Mouse (Mus musculus) layer of hippocampus, adult 2 months (tissue): ENCODE results near the gene Mrps18a. TPM values are rescaled to one million over a fixed set of nuclear protein-coding genes. Genes with fewer than 3 reads are reported as not detected.

Source experiments
- DNase-seq, 2 experiments: peaks; one replicate each; pipeline ENCODE4 v3.0.0; 2022; ENCODE audit warnings: low spot score in 2 of 2
- H3K27ac ChIP-seq: fragments of 200-600 bp; 2 replicates; pipeline ENCODE4 v1.8.1; 2022
- H3K4me3 ChIP-seq: fragments of 200-600 bp; 2 replicates; pipeline ENCODE4 v1.8.1; 2022; ENCODE audit warnings: mild to moderate bottlenecking
- CTCF ChIP-seq: fragments of 200-600 bp; conservative IDR thresholded peaks from 2 replicates; pipeline ENCODE4 v1.8.1; 2022; ENCODE audit warnings: antibody characterized with exemption, mild to moderate bottlenecking, moderate library complexity
- total RNA-seq, 2 experiments: library from RNA; stranded (reverse); gene quantifications; 2 replicates each; pipeline ENCODE4 v1.2.3; 2021

The Mrps18a gene
- total RNA-seq, 2 experiments from 2014 or later = 81.1 to 82.5 TPM

- Histone ChIP-seq H3K27ac (no peak overlapping the region), H3K4me3 (no peak overlapping the region)
- peak; percentile 89 for TF ChIP-seq CTCF
- peak in 1 of 2 experiments; percentile 79 for DNase-seq
Measured at GRCm38 (mm10) chr17:46132058-46132718, 21.4 kb downstream of the Mrps18a start.

- Histone ChIP-seq H3K27ac (no peak overlapping the region), H3K4me3 (no peak overlapping the region)
- DNase-seq = no peak
- TF ChIP-seq CTCF = no peak
Measured at GRCm38 (mm10) chr17:46132862-46133261, 22.1 kb downstream of the Mrps18a start.

GRCm38 (mm10) chr17:46138563-46139236 is 27.9 kb downstream of the Mrps18a start:
- Histone ChIP-seq H3K4me3 (no peak overlapping the region), H3K27ac (no peak overlapping the region)
- TF ChIP-seq CTCF = no peak
- no peak for DNase-seq

GRCm38 (mm10) chr17:46139872-46140271 is 29.1 kb downstream of the Mrps18a start:
- no peak for DNase-seq
- no peak for TF ChIP-seq CTCF
- Histone ChIP-seq H3K4me3 (no peak overlapping the region), H3K27ac (no peak overlapping the region)

- H3K27ac ChIP-seq = peak within 1 kb of the TSS; percentile 73
- 0 out of 2 replicates have a peak, but pooled peaks have one; percentile 10 for TF ChIP-seq CTCF
- peak; percentile 84 to 91 for DNase-seq
- H3K4me3 ChIP-seq = peak within 1 kb of the TSS; percentile 87
Measured at GRCm38 (mm10) chr17:46143578-46144423, 33.0 kb downstream of the Mrps18a start, which contains the start of gene Rsph9. Gene Rsph9 (minus strand): TSS chr17:46144216.

- DNase-seq = peak; percentile 86 to 90
- Histone ChIP-seq H3K4me3 (peak within 1 kb of the TSS; percentile 74), H3K27ac (peak within 1 kb of the TSS; percentile 86)
- no peak for TF ChIP-seq CTCF
Measured at GRCm38 (mm10) chr17:46152847-46153782, 42.3 kb downstream of the Mrps18a start, which contains the start of gene Mad2l1bp. Gene Mad2l1bp (minus strand): TSS chr17:46153553.

GRCm38 (mm10) chr17:46154336-46154735 is 43.5 kb downstream of the Mrps18a start:
- Histone ChIP-seq H3K4me3 (no peak overlapping the region), H3K27ac (no peak overlapping the region)
- no peak for TF ChIP-seq CTCF
- DNase-seq = no peak

- H3K4me3 ChIP-seq = no peak overlapping the region
- DNase-seq = no peak
- H3K27ac ChIP-seq = no peak overlapping the region
- TF ChIP-seq CTCF = no peak
Measured at GRCm38 (mm10) chr17:46156680-46157079, 45.9 kb downstream of the Mrps18a start.

GRCm38 (mm10) chr17:46157131-46157530 is 46.3 kb downstream of the Mrps18a start:
- no peak overlapping the region for H3K4me3 ChIP-seq
- TF ChIP-seq CTCF = no peak

GRCm38 (mm10) chr17:46159236-46159635 is 48.5 kb downstream of the Mrps18a start:
- H3K4me3 ChIP-seq = no peak overlapping the region
- DNase-seq = no peak
- peak overlapping the region; percentile 90; the same call in 1 of the 2 replicates for H3K27ac ChIP-seq
- no peak for TF ChIP-seq CTCF

More at GRCm38 (mm10) chr17:46157131-46157530, 46.3 kb downstream of the Mrps18a start:
- DNase-seq = no peak
- H3K27ac ChIP-seq = no peak overlapping the region

- peak; percentile 76 for TF ChIP-seq CTCF
- peak; percentile 79 to 89 for DNase-seq
- Histone ChIP-seq H3K27ac (peak overlapping the region; percentile 90), H3K4me3 (peak overlapping the region; percentile 92)
Measured at GRCm38 (mm10) chr17:46160090-46160662, 49.4 kb downstream of the Mrps18a start.

GRCm38 (mm10) chr17:46160686-46161085 is 49.9 kb downstream of the Mrps18a start, which contains the start of gene Gtpbp2:
Gene Gtpbp2 (plus strand): TSS chr17:46161032.
- Histone ChIP-seq H3K4me3 (peak within 1 kb of the TSS; percentile 92), H3K27ac (peak within 1 kb of the TSS; percentile 90)
- TF ChIP-seq CTCF = no peak
- peak; percentile 95 to 99 for DNase-seq
